ENCODE assay signal across 9 mouse cellular contexts in the genomic region with DNA sequence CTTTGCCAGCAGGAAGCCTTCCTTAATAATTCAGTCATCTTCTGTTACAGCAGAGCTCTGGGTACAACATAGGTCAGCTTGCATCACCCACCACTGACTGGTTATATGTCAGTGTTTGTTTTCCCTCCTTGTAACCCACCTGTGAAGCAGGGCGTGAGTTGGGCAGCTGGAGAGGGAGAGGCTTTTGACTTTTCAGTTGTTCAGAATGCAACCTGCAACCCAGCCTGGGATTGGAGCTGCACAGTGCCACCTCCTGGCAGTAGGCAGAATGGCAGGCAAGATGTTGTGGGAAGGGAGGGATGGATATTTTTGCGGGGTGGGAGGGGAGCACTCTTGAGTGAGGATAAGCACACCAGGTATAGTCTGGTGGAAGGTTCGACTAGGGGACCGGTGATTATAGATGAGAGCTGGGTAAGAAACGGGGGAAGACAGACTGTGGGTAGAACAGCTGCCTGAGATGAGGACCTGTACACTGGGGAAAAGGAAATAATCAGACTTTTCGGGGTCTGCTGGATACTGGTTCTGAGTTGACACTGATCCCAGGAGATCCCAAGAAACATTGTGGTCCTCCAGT. TPM values are rescaled to one million over a fixed set of nuclear protein-coding genes. Genes with fewer than 3 reads are reported as not detected.
DNase-seq lines count a peak whose midpoint lies in the region; ATAC-seq and TF ChIP-seq lines count a peak whose summit lies in the region.
"Had no signal": no experiment of that assay in that cellular context is flagged by ENCODE, and none has a peak within 500 bp of the region (broad histone marks: within the 10 kb centered on the region; RNA-seq: fewer than 3 reads in every experiment).

No protein-coding gene starts in this region.

- 19% methylated on average over 6 of the region's 6 CpGs for WGBS in embryonic facial prominence, embryonic 14.5 days
- 18% methylated on average over 6 of the region's 6 CpGs for whole genome bisulfite sequencing in hindbrain, embryonic 14.5 days
- 19% methylated on average over 6 of the region's 6 CpGs for WGBS in liver, embryonic 12.5 days (ENCODE audit: insufficient replicate concordance)

- H3K9ac ChIP-seq in embryonic facial prominence, embryonic 14.5 days (ENCODE audit: low read depth, low read length): no peak overlapping the region
- no peak overlapping the region for H3K9ac ChIP-seq in hindbrain, embryonic 14.5 days
- no peak overlapping the region for H3K9ac ChIP-seq in liver, embryonic 12.5 days

- no peaks in the 10 kb centered on the region for H3K36me3 ChIP-seq in embryonic facial prominence, embryonic 14.5 days (ENCODE audit: control insufficient read depth, insufficient read depth, low read length)
- no peaks in the 10 kb centered on the region for H3K36me3 ChIP-seq in hindbrain, embryonic 14.5 days (replicated peaks; ENCODE audit: control insufficient read depth, insufficient read depth)
- no peaks in the 10 kb centered on the region for H3K36me3 ChIP-seq in liver, embryonic 12.5 days
- H3K36me3 ChIP-seq in testis, adult 2 months (ENCODE audit: control insufficient read depth, insufficient read depth, low read length): no peaks in the 10 kb centered on the region

- DNase-seq in left cerebral cortex, adult 18-20 months (ENCODE audit: low spot score in 2 of 2): peak; percentile 60 to 62
- DNase-seq in left cerebral cortex, adult 11 months (ENCODE audit: low spot score): no peak
- DNase-seq in adrenal gland, adult 18-20 months (ENCODE audit: low spot score in 2 of 2): peak; percentile 53 to 61
- DNase-seq in embryonic facial prominence, embryonic 14.5 days (ENCODE audit: low spot score): no peak
- peak; percentile 74 for DNase-seq in hindbrain, embryonic 14.5 days (ENCODE audit: low spot score)

- ATAC-seq in embryonic facial prominence, embryonic 14.5 days (ENCODE audit: low read depth): 0 out of 2 replicates have a peak, but pooled peaks have one; percentile 38
- no peak for ATAC-seq in hindbrain, embryonic 14.5 days (ENCODE audit: low FRiP score)
- ATAC-seq in liver, embryonic 12.5 days: peak; percentile 50
- ATAC-seq in monocyte, adult 5-6 weeks (replicated peaks; ENCODE audit: insufficient number of reproducible peaks, low FRiP score, low TSS enrichment, poor library complexity, severe bottlenecking): peak; percentile 56

- TF ChIP-seq CTCF in testis, adult 2 months (IDR thresholded peaks at IDR 0.05; ENCODE audit: control insufficient read depth, insufficient read depth, insufficient replicate concordance, low read depth, low read length): peak; percentile 97

- no peaks in the 10 kb centered on the region for H3K4me1 ChIP-seq in embryonic facial prominence, embryonic 14.5 days (ENCODE audit: control insufficient read depth, insufficient read depth, low read length)
- H3K4me1 ChIP-seq in hindbrain, embryonic 14.5 days (replicated peaks; ENCODE audit: control insufficient read depth, insufficient read depth, low read length): no peaks in the 10 kb centered on the region
- peaks cover 73% of the 10 kb centered on the region for H3K4me1 ChIP-seq in liver, embryonic 12.5 days
- H3K4me1 ChIP-seq in testis, adult 2 months (ENCODE audit: control insufficient read depth, insufficient read depth, low read length): peaks cover 7% of the 10 kb centered on the region

- no peaks in the 10 kb centered on the region for H3K9me3 ChIP-seq in embryonic facial prominence, embryonic 14.5 days (ENCODE audit: control insufficient read depth, low read length)
- H3K9me3 ChIP-seq in hindbrain, embryonic 14.5 days (ENCODE audit: control insufficient read depth, low read length): no peaks in the 10 kb centered on the region
- H3K9me3 ChIP-seq in liver, embryonic 12.5 days (replicated peaks): no peaks in the 10 kb centered on the region

- H3K4me2 ChIP-seq in embryonic facial prominence, embryonic 14.5 days (ENCODE audit: low read depth, low read length): no peak overlapping the region
- no peak overlapping the region for H3K4me2 ChIP-seq in hindbrain, embryonic 14.5 days (replicated peaks)
- no peak overlapping the region for H3K4me2 ChIP-seq in liver, embryonic 12.5 days

- H3K4me3 ChIP-seq in embryonic facial prominence, embryonic 14.5 days (ENCODE audit: low read depth, low read length): no peak overlapping the region
- no peak overlapping the region for H3K4me3 ChIP-seq in hindbrain, embryonic 14.5 days (replicated peaks; ENCODE audit: low read length)
- no peak overlapping the region for H3K4me3 ChIP-seq in liver, embryonic 12.5 days
- H3K4me3 ChIP-seq in testis, adult 2 months (ENCODE audit: control insufficient read depth, low read depth, low read length): no peak overlapping the region
- H3K4me3 ChIP-seq: myocyte had no signal

- no peak for TF ChIP-seq POLR2A in testis, adult 2 months (IDR thresholded peaks at IDR 0.05; ENCODE audit: control insufficient read depth, low read depth, low read length)

- H3K27ac ChIP-seq in embryonic facial prominence, embryonic 14.5 days (replicated peaks; ENCODE audit: low read depth, low read length): no peak overlapping the region
- no peak overlapping the region for H3K27ac ChIP-seq in hindbrain, embryonic 14.5 days
- H3K27ac ChIP-seq in liver, embryonic 12.5 days: no peak overlapping the region; the same call in 1 of the 2 replicates
- H3K27ac ChIP-seq in testis, adult 2 months (ENCODE audit: control insufficient read depth, insufficient read depth, low read depth, low read length): no peak overlapping the region

- H3K27me3 ChIP-seq in embryonic facial prominence, embryonic 14.5 days (replicated peaks; ENCODE audit: control insufficient read depth, insufficient read depth, low read length): peaks cover 13% of the 10 kb centered on the region; the same call in 1 of the 2 replicates
- H3K27me3 ChIP-seq in hindbrain, embryonic 14.5 days (ENCODE audit: control insufficient read depth, insufficient read depth, low read length): peaks cover 22% of the 10 kb centered on the region; the same call in 1 of the 2 replicates
- H3K27me3 ChIP-seq in liver, embryonic 12.5 days (replicated peaks): peaks cover 13% of the 10 kb centered on the region
- H3K27me3 ChIP-seq in testis, adult 2 months (ENCODE audit: control insufficient read depth, insufficient read depth, low read length): no peaks in the 10 kb centered on the region

RNA-seq across cellular contexts. Expression of a gene that starts 2.9 kb away (rescaled TPM):
- total RNA-seq in left cerebral cortex, adult 18-20 months (2021): under 1 TPM; 0.42 to 0.93 TPM
- total RNA-seq in adrenal gland, adult 18-20 months (2021): 1 to 10 TPM in 1 of 2 experiments, under 1 TPM in 1; 0.99 to 1.0 TPM
- 7.7 and 18.5 TPM in 2 replicates for polyA plus RNA-seq in embryonic facial prominence, embryonic 14.5 days (2014; fragmentation: Nextera tagmentation; extraction: Ambion mirVana)
- polyA plus RNA-seq in hindbrain, embryonic 14.5 days (2014; fragmentation: Nextera tagmentation; extraction: Ambion mirVana): 3.0 and 3.7 TPM in 2 replicates
- 30.2 and 33.1 TPM in 2 replicates for polyA plus RNA-seq in liver, embryonic 12.5 days (2016; fragmentation: Nextera tagmentation; extraction: Ambion mirVana)
- 3.3 to 4.9 TPM in 2 of 3 replicates, not detected in the other for total RNA-seq in monocyte, adult 5-6 weeks (2017)
- polyA plus RNA-seq in testis, adult 2 months (2012; rRNA removed): 336 and 353 TPM in 2 replicates

RNA-seq across cellular contexts. Expression of a gene that starts 29.4 kb away (rescaled TPM):
- total RNA-seq in left cerebral cortex, adult 18-20 months (2021): 1 to 10 TPM; 1.3 to 1.4 TPM
- total RNA-seq in adrenal gland, adult 18-20 months (2021): 1 to 10 TPM; 2.5 TPM
- 1.3 and 1.6 TPM in 2 replicates for polyA plus RNA-seq in embryonic facial prominence, embryonic 14.5 days (2014; fragmentation: Nextera tagmentation; extraction: Ambion mirVana)
- polyA plus RNA-seq in hindbrain, embryonic 14.5 days (2014; fragmentation: Nextera tagmentation; extraction: Ambion mirVana): 5.6 and 7.4 TPM in 2 replicates
- 57.1 and 58.7 TPM in 2 replicates for polyA plus RNA-seq in liver, embryonic 12.5 days (2016; fragmentation: Nextera tagmentation; extraction: Ambion mirVana)
- 0.53 to 3.0 TPM (median 2.9 TPM) in 3 replicates for total RNA-seq in monocyte, adult 5-6 weeks (2017)
- 0.90 and 1.3 TPM in 2 replicates for polyA plus RNA-seq in testis, adult 2 months (2012; rRNA removed)
- polyA plus RNA-seq: myocyte had no signal

RNA-seq across cellular contexts. Expression of a gene that starts 48.5 kb away (rescaled TPM):
- 10 to 100 TPM; 16.8 to 17.1 TPM for total RNA-seq in left cerebral cortex, adult 18-20 months (2021)
- not detected for total RNA-seq in adrenal gland, adult 18-20 months (2021)
- polyA plus RNA-seq in embryonic facial prominence, embryonic 14.5 days (2014; fragmentation: Nextera tagmentation; extraction: Ambion mirVana): 0.48 and 0.84 TPM in 2 replicates
- polyA plus RNA-seq in hindbrain, embryonic 14.5 days (2014; fragmentation: Nextera tagmentation; extraction: Ambion mirVana): 10.2 and 11.5 TPM in 2 replicates
- 0.08 and 0.14 TPM in 2 replicates for polyA plus RNA-seq in liver, embryonic 12.5 days (2016; fragmentation: Nextera tagmentation; extraction: Ambion mirVana)
- total RNA-seq in monocyte, adult 5-6 weeks (2017): 0.49 TPM in 1 of 3 replicates, not detected in the others
- polyA plus RNA-seq in testis, adult 2 months (2012; rRNA removed): 0.06 TPM in 1 of 2 replicates, not detected in the other
- polyA plus RNA-seq: myocyte had no signal

Comparison
In these comparisons a context has a peak if more than half of its experiments do, and no peak if none do; other contexts are left out.
1. DNase-seq: peak in left cerebral cortex, adult 18-20 months (2 of 2), adrenal gland, adult 18-20 months (2 of 2) and hindbrain, embryonic 14.5 days (single experiment); none in left cerebral cortex, adult 11 months (single experiment) and embryonic facial prominence, embryonic 14.5 days (single experiment).